Mouse (Mus musculus) cerebellum, adult 2 months (tissue): ENCODE results near the gene Chst3.

Source experiments
- CTCF ChIP-seq: fragments of 200-500 bp; IDR thresholded peaks from 2 replicates; pipeline ENCODE4 v1.5.1; 2011; ENCODE audit warnings: low read depth, mild to moderate bottlenecking, control low read depth, low read length, moderate library complexity, borderline replicate concordance; ENCODE audit not compliant: insufficient read depth
- POLR2A ChIP-seq: fragments of 200-500 bp; IDR thresholded peaks from 2 replicates; pipeline ENCODE4 v1.6.1; 2011; ENCODE audit warnings: low read length, control low read depth, borderline replicate concordance; ENCODE audit not compliant: insufficient read depth

DNA sequence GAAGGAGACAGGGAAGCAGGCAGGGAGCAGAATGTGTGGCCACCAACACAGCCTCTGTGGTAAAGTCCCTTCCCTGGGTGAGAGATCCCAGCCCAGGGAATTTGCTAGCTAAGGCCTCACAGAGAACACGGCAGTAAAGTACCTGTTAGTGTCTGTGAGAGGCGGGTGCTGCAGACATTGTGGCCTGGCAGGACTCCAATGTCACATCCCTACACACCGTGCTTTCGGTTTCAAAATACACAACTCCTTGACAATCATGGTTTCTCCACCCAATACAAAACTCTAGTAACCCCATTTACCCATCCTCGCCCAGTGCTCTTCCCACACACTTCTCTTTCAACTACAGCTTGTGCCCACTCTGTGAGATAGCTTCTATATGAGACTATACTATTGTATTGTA is 80.4 kb downstream of the Chst3 start:
- no peak for TF ChIP-seq CTCF
- no peak for TF ChIP-seq POLR2A
